Mouse (Mus musculus) forebrain, embryonic 15.5 days (tissue): ENCODE measurements around the gene Ace3. TPM values are rescaled to one million over a fixed set of nuclear protein-coding genes. Genes with fewer than 3 reads are reported as not detected.
"Not testable (repeated sequence)": the region's sequence is repeated elsewhere in the genome, so short reads cannot be mapped to it uniquely, and the experiment has no call there.

Source experiments
- ATAC-seq: fragments of 200-750 bp; cut with Nextera tagmentation; replicated peaks from 2 replicates; pipeline ENCODE4 v1.8.0; 2017; ENCODE audit warnings: mild to moderate bottlenecking, moderate TSS enrichment, moderate library complexity
- H3K27ac ChIP-seq: fragments of 300-500 bp; sonication (generic); replicated peaks from 2 replicates; pipeline ENCODE4 v1.5.1; 2015; ENCODE audit warnings: mild to moderate bottlenecking, inconsistent platforms
- H3K27me3 ChIP-seq: fragments of 300-500 bp; sonication (generic); 2 replicates; pipeline ENCODE4 v1.6.1; 2015; ENCODE audit warnings: inconsistent platforms
- H3K36me3 ChIP-seq: fragments of 300-500 bp; sonication (generic); 2 replicates; pipeline ENCODE4 v1.6.1; 2015; ENCODE audit warnings: mild to moderate bottlenecking, inconsistent platforms
- H3K4me1 ChIP-seq: fragments of 300-500 bp; sonication (generic); 2 replicates; pipeline ENCODE4 v1.6.1; 2015; ENCODE audit warnings: inconsistent platforms
- H3K4me2 ChIP-seq: fragments of 300-500 bp; sonication (generic); replicated peaks from 2 replicates; pipeline ENCODE4 v1.6.1; 2015; ENCODE audit warnings: mild to moderate bottlenecking, inconsistent platforms
- H3K4me3 ChIP-seq: fragments of 300-500 bp; sonication (generic); 2 replicates; pipeline ENCODE4 v1.5.1; 2015; ENCODE audit warnings: mild to moderate bottlenecking, inconsistent platforms
- H3K9ac ChIP-seq: fragments of 300-500 bp; sonication (generic); replicated peaks from 2 replicates; pipeline ENCODE4 v1.6.1; 2015; ENCODE audit warnings: mild to moderate bottlenecking, inconsistent platforms
- H3K9me3 ChIP-seq: fragments of 300-500 bp; sonication (generic); 2 replicates; pipeline ENCODE4 v1.6.1; 2016; ENCODE audit warnings: inconsistent platforms
- WGBS: fragments of 180-500 bp; shearing (Covaris S2); methylation state at CpG from one replicate; pipeline ENCODE4 v1.1.7; 2015; ENCODE audit warnings: mixed read lengths; 5-methylcytosine and 5-hydroxymethylcytosine counted together
- polyA plus RNA-seq: library from polyadenylated mRNA; unstranded; fragments of >200 nt; fragmentation: Nextera tagmentation; extraction: Ambion mirVana; gene quantifications from 2 replicates; pipeline ENCODE4 v1.2.1, GENCODE M21; 2015

Gene Ace3
- polyA plus RNA-seq, 1 experiment from 2014 or later, result 0.08 TPM

- Histone ChIP-seq H3K27me3 (no peaks in the 10 kb centered on the region), H3K4me1 (no peaks in the 10 kb centered on the region), H3K4me2 (no peak overlapping the region), H3K4me3 (no peak overlapping the region), H3K27ac (no peak overlapping the region), H3K36me3 (no peaks in the 10 kb centered on the region), H3K9ac (no peak overlapping the region), H3K9me3 (no peaks in the 10 kb centered on the region)
- ATAC-seq, result 0 out of 2 replicates have a peak, but pooled peaks have one; percentile 16
- WGBS, result 42% methylated on average over 11 of the region's 11 CpGs
Observed at GRCm38 (mm10) chr11:106026465-106027151, 32.1 kb downstream of the Ace3 start.

- Histone ChIP-seq H3K9ac (no peak overlapping the region), H3K4me3 (no peak overlapping the region), H3K27me3 (no peaks in the 10 kb centered on the region), H3K9me3 (no peaks in the 10 kb centered on the region), H3K36me3 (no peaks in the 10 kb centered on the region), H3K27ac (no peak overlapping the region), H3K4me1 (no peaks in the 10 kb centered on the region), H3K4me2 (no peak overlapping the region)
- ATAC-seq, result no peak
- 95% methylated on average over 5 of the region's 5 CpGs for WGBS
Observed at GRCm38 (mm10) chr11:106027607-106028006, 33.1 kb downstream of the Ace3 start.

GRCm38 (mm10) chr11:106032074-106032473, 37.6 kb downstream of the Ace3 start:
- ATAC-seq, H3K4me1 ChIP-seq, H3K36me3 ChIP-seq, H3K9me3 ChIP-seq, H3K27me3 ChIP-seq: not testable (repeated sequence)
- Histone ChIP-seq H3K4me2 (peak overlapping the region; percentile 31; the same call in 1 of the 2 replicates), H3K4me3 (peak overlapping the region; percentile 39), H3K9ac (peak overlapping the region; percentile 40; the same call in 1 of the 2 replicates), H3K27ac (peak overlapping the region; percentile 85)
- 54% methylated on average over 11 of the region's 25 CpGs for WGBS

- ATAC-seq, result 0 out of 2 replicates have a peak, but pooled peaks have one; percentile 15
- no peaks in the 10 kb centered on the region for H3K36me3 ChIP-seq
- 39% methylated on average over 11 of the region's 11 CpGs for WGBS
- H3K4me1 ChIP-seq, result peaks cover 19% of the 10 kb centered on the region
- H3K9ac ChIP-seq, result peak overlapping the region; percentile 33
- peak overlapping the region; percentile 32 for H3K4me2 ChIP-seq
- peak overlapping the region; percentile 12 for H3K4me3 ChIP-seq
- H3K27me3 ChIP-seq, result no peaks in the 10 kb centered on the region
- H3K9me3 ChIP-seq, result no peaks in the 10 kb centered on the region
- H3K27ac ChIP-seq, result peak overlapping the region; percentile 83
Observed at GRCm38 (mm10) chr11:106033491-106033919, 39.0 kb downstream of the Ace3 start.

GRCm38 (mm10) chr11:106034986-106035385, 40.5 kb downstream of the Ace3 start:
- 90% methylated on average over 9 of the region's 9 CpGs for WGBS
- peaks cover 32% of the 10 kb centered on the region for H3K4me1 ChIP-seq
- H3K4me3 ChIP-seq, result no peak overlapping the region
- no peak overlapping the region for H3K9ac ChIP-seq
- no peak for ATAC-seq
- no peaks in the 10 kb centered on the region for H3K36me3 ChIP-seq
- H3K27me3 ChIP-seq, result no peaks in the 10 kb centered on the region
- H3K9me3 ChIP-seq, result no peaks in the 10 kb centered on the region
- H3K27ac ChIP-seq, result no peak overlapping the region
- H3K4me2 ChIP-seq, result no peak overlapping the region

- H3K36me3 ChIP-seq, result no peaks in the 10 kb centered on the region
- H3K4me3 ChIP-seq, result peak within 1 kb of the TSS; percentile 80
- no peaks in the 10 kb centered on the region for H3K9me3 ChIP-seq
- WGBS, result under 1% methylated on average over 65 of the region's 66 CpGs
- H3K27ac ChIP-seq, result peak within 1 kb of the TSS; percentile 90
- H3K9ac ChIP-seq, result peak within 1 kb of the TSS; percentile 90
- no peaks in the 10 kb centered on the region for H3K27me3 ChIP-seq
- peak within 1 kb of the TSS; percentile 84 for H3K4me2 ChIP-seq
- peak; percentile 99 for ATAC-seq
- H3K4me1 ChIP-seq, result peaks cover 37% of the 10 kb centered on the region
Observed at GRCm38 (mm10) chr11:106036548-106037417, 42.3 kb downstream of the Ace3 start, which contains the start of gene Dcaf7. Dcaf7 (plus strand) TSS chr11:106036872.

- Histone ChIP-seq H3K4me1 (peaks cover 37% of the 10 kb centered on the region), H3K27me3 (no peaks in the 10 kb centered on the region), H3K4me3 (peak overlapping the region; percentile 80), H3K9ac (peak overlapping the region; percentile 90), H3K9me3 (no peaks in the 10 kb centered on the region), H3K4me2 (peak overlapping the region; percentile 84), H3K27ac (peak overlapping the region; percentile 90), H3K36me3 (no peaks in the 10 kb centered on the region)
- under 1% methylated on average over 13 of the region's 13 CpGs for WGBS
- ATAC-seq, result peak; percentile 11; the same call in 1 of the 2 replicates
Observed at GRCm38 (mm10) chr11:106037418-106037751, 42.9 kb downstream of the Ace3 start.

- no peak for ATAC-seq
- H3K27ac ChIP-seq, result no peak overlapping the region
- H3K9me3 ChIP-seq, result no peaks in the 10 kb centered on the region
- H3K4me3 ChIP-seq, result no peak overlapping the region
- no peaks in the 10 kb centered on the region for H3K27me3 ChIP-seq
- peaks cover 10% of the 10 kb centered on the region; the same call in 1 of the 2 replicates for H3K4me1 ChIP-seq
- H3K4me2 ChIP-seq, result no peak overlapping the region
- H3K9ac ChIP-seq, result no peak overlapping the region
- H3K36me3 ChIP-seq, result peaks cover 23% of the 10 kb centered on the region
Observed at GRCm38 (mm10) chr11:106044349-106044748, 49.9 kb downstream of the Ace3 start.

- H3K4me1 ChIP-seq, result 0 out of 2 replicates have a peak, but pooled peaks cover 5% of the 10 kb centered on the region
Observed at GRCm38 (mm10) chr11:106045256-106045655, 50.8 kb downstream of the Ace3 start.

GRCm38 (mm10) chr11:106045780-106046179, 51.3 kb downstream of the Ace3 start:
- Histone ChIP-seq H3K9ac (no peak overlapping the region), H3K27ac (no peak overlapping the region), H3K27me3 (no peaks in the 10 kb centered on the region), H3K4me2 (no peak overlapping the region), H3K36me3 (peaks cover 33% of the 10 kb centered on the region), H3K9me3 (no peaks in the 10 kb centered on the region), H3K4me3 (no peak overlapping the region), H3K4me1 (0 out of 2 replicates have a peak, but pooled peaks cover under 1% of the 10 kb centered on the region)
- WGBS, result 97% methylated on average over 3 of the region's 3 CpGs
- ATAC-seq, result no peak

More at GRCm38 (mm10) chr11:106045256-106045655, 50.8 kb downstream of the Ace3 start:
- no peak for ATAC-seq
- Histone ChIP-seq H3K9ac (no peak overlapping the region), H3K4me2 (no peak overlapping the region), H3K4me3 (no peak overlapping the region), H3K27me3 (no peaks in the 10 kb centered on the region), H3K9me3 (no peaks in the 10 kb centered on the region), H3K36me3 (peaks cover 31% of the 10 kb centered on the region), H3K27ac (no peak overlapping the region)
- WGBS, result 94% methylated on average over 1 of the region's 1 CpGs

- no peaks in the 10 kb centered on the region for H3K9me3 ChIP-seq
- 86% methylated on average over 9 of the region's 9 CpGs for WGBS
- no peak overlapping the region for H3K4me3 ChIP-seq
- no peak overlapping the region for H3K9ac ChIP-seq
- no peaks in the 10 kb centered on the region for H3K4me1 ChIP-seq
- H3K36me3 ChIP-seq, result peaks cover 41% of the 10 kb centered on the region
- H3K27me3 ChIP-seq, result no peaks in the 10 kb centered on the region
- H3K4me2 ChIP-seq, result no peak overlapping the region
- ATAC-seq, result no peak
- no peak overlapping the region for H3K27ac ChIP-seq
Observed at GRCm38 (mm10) chr11:106046584-106046983, 52.1 kb downstream of the Ace3 start.

- Histone ChIP-seq H3K4me2 (no peak overlapping the region), H3K4me1 (no peaks in the 10 kb centered on the region), H3K9me3 (no peaks in the 10 kb centered on the region), H3K36me3 (peaks cover 94% of the 10 kb centered on the region), H3K4me3 (no peak overlapping the region), H3K9ac (no peak overlapping the region), H3K27me3 (no peaks in the 10 kb centered on the region), H3K27ac (no peak overlapping the region)
- no peak for ATAC-seq
- WGBS, result 93% methylated on average over 2 of the region's 2 CpGs
Observed at GRCm38 (mm10) chr11:106053921-106054320, 59.4 kb downstream of the Ace3 start.
